Mouse (Mus musculus) adrenal gland, adult 2 months (tissue): ENCODE data around the gene Hist1h2ab. TPM values are rescaled to one million over a fixed set of nuclear protein-coding genes. Genes with fewer than 3 reads are reported as not detected.
"Not testable (repeated sequence)": the region's sequence is repeated elsewhere in the genome, so short reads cannot be mapped to it uniquely, and the experiment has no call there.

Experiments
- DNase-seq: peaks from one replicate; pipeline ENCODE4 v3.0.0; 2021
- polyA plus RNA-seq: library from polyadenylated mRNA; depleted of rRNA; stranded (reverse); fragments of >200 nt; gene quantifications from 2 replicates; pipeline ENCODE4 v1.2.3, GENCODE M21; 2012
- total RNA-seq, 2 experiments: library from RNA; stranded (reverse); gene quantifications; 2 replicates each; pipeline ENCODE4 v1.2.3; 2021

The Hist1h2ab gene
- total and polyA plus RNA-seq, 3 experiments: 4.1 to 26.0 (median 25.7) TPM

GRCm38 (mm10) chr13:23753314-23754078, 2.6 kb downstream of the Hist1h2ab start:
- no peak for DNase-seq

GRCm38 (mm10) chr13:23755000-23755399, 4.1 kb downstream of the Hist1h2ab start:
- DNase-seq: no peak

GRCm38 (mm10) chr13:23756790-23757189, 5.9 kb downstream of the Hist1h2ab start, which contains the start of gene Hist1h4b:
Gene Hist1h4b, plus strand, starts transcription at chr13:23757013.
- peak; percentile 88 for DNase-seq

GRCm38 (mm10) chr13:23757211-23757773, 6.4 kb downstream of the Hist1h2ab start:
- no peak for DNase-seq

GRCm38 (mm10) chr13:23757921-23758320, 7.0 kb downstream of the Hist1h2ab start:
- DNase-seq: no peak

GRCm38 (mm10) chr13:23759251-23759771, 8.4 kb downstream of the Hist1h2ab start:
- no peak for DNase-seq

- DNase-seq: no peak
Measured at GRCm38 (mm10) chr13:23759916-23760239, 9.0 kb downstream of the Hist1h2ab start.

- DNase-seq: no peak
Measured at GRCm38 (mm10) chr13:23760240-23760971, 9.5 kb downstream of the Hist1h2ab start.

- DNase-seq: peak; percentile 98
Measured at GRCm38 (mm10) chr13:23760972-23761864, 10.3 kb downstream of the Hist1h2ab start, which contains the start of gene Hist1h4a. Gene Hist1h4a, minus strand, starts transcription at chr13:23761230.

- peak; percentile 85 for DNase-seq
Measured at GRCm38 (mm10) chr13:23761871-23762821, 11.2 kb downstream of the Hist1h2ab start, which contains the start of gene Hist1h3a. Gene Hist1h3a, minus strand, starts transcription at chr13:23762386.

- no peak for DNase-seq
Measured at GRCm38 (mm10) chr13:23763242-23763585, 12.3 kb downstream of the Hist1h2ab start.

- DNase-seq: peak; percentile 89
Measured at GRCm38 (mm10) chr13:23763586-23764323, 12.8 kb downstream of the Hist1h2ab start, which contains the start of gene Hist1h1a. Gene Hist1h1a, plus strand, starts transcription at chr13:23763666.

- DNase-seq: no peak
Measured at GRCm38 (mm10) chr13:23764324-23765171, 13.6 kb downstream of the Hist1h2ab start.

- DNase-seq: no peak
Measured at GRCm38 (mm10) chr13:23765172-23765513, 14.2 kb downstream of the Hist1h2ab start.

- peak; percentile 39 for DNase-seq
Measured at GRCm38 (mm10) chr13:23766772-23767171, 15.8 kb downstream of the Hist1h2ab start.

- no peak for DNase-seq
Measured at GRCm38 (mm10) chr13:23768834-23769397, 18.0 kb downstream of the Hist1h2ab start.

GRCm38 (mm10) chr13:23769613-23770012, 18.7 kb downstream of the Hist1h2ab start, which contains the start of gene Trim38:
Gene Trim38, plus strand, starts transcription at chr13:23769913.
- DNase-seq: not testable (repeated sequence)
